Mouse (Mus musculus) cerebellum, adult 8-10 months (tissue): Measurements from ENCODE around the gene Gm49355.

Experiments used
- DNase-seq: peaks from one replicate; pipeline ENCODE4 v3.0.0; 2022

Gene Gm49355

GRCm38 (mm10) chr14:12343451-12343941 is 59.7 kb downstream of the Gm49355 start:
- DNase-seq, result no peak

- no peak for DNase-seq
These were observed 60.4 kb downstream of the Gm49355 start for GRCm38 (mm10) chr14:12344061-12344745.

- no peak for DNase-seq
These were observed 61.0 kb downstream of the Gm49355 start for GRCm38 (mm10) chr14:12344746-12345240.

- DNase-seq, result no peak
These were observed 61.6 kb downstream of the Gm49355 start for GRCm38 (mm10) chr14:12345241-12345921.

GRCm38 (mm10) chr14:12346011-12346864 is 62.5 kb downstream of the Gm49355 start:
- DNase-seq, result no peak

GRCm38 (mm10) chr14:12346865-12347600 is 63.3 kb downstream of the Gm49355 start:
- DNase-seq, result no peak

GRCm38 (mm10) chr14:12348089-12348488 is 64.3 kb downstream of the Gm49355 start, which contains the start of gene Fezf2:
Gene Fezf2, minus strand, starts transcription at chr14:12348189.
- DNase-seq, result no peak

- no peak for DNase-seq
These were observed 65.7 kb downstream of the Gm49355 start for GRCm38 (mm10) chr14:12349334-12350090.

GRCm38 (mm10) chr14:12350271-12350916 is 66.6 kb downstream of the Gm49355 start:
- no peak for DNase-seq
